Mouse (Mus musculus) liver, embryonic 16.5 days (tissue): ENCODE data around the gene Zfp362. TPM values are rescaled to one million over a fixed set of nuclear protein-coding genes. Genes with fewer than 3 reads are reported as not detected.

ENCODE experiments used
- ATAC-seq: fragments of 200-750 bp; cut with Nextera tagmentation; 2 replicates; pipeline ENCODE4 v1.8.0; 2017; ENCODE audit warnings: low read depth, mild to moderate bottlenecking, moderate number of reproducible peaks, moderate library complexity
- H3K27ac ChIP-seq: fragments of 300-500 bp; sonication (generic); 2 replicates; pipeline ENCODE4 v1.5.1; 2014; ENCODE audit warnings: mild to moderate bottlenecking, low read length
- H3K27me3 ChIP-seq: fragments of 300-500 bp; sonication (generic); 2 replicates; pipeline ENCODE4 v1.6.1; 2014; ENCODE audit warnings: low read depth, low read length, mixed read lengths; ENCODE audit not compliant: control insufficient read depth, insufficient read depth
- H3K36me3 ChIP-seq: fragments of 300-500 bp; sonication (generic); 2 replicates; pipeline ENCODE4 v1.6.1; 2014; ENCODE audit warnings: mild to moderate bottlenecking; ENCODE audit not compliant: control insufficient read depth, insufficient read depth
- H3K4me1 ChIP-seq: fragments of 300-500 bp; sonication (generic); 2 replicates; pipeline ENCODE4 v1.6.1; 2014; ENCODE audit warnings: low read depth, low read length, mixed read lengths; ENCODE audit not compliant: control insufficient read depth
- H3K4me2 ChIP-seq: fragments of 300-500 bp; sonication (generic); 2 replicates; pipeline ENCODE4 v1.6.1; 2014; ENCODE audit warnings: low read depth, low read length, mixed read lengths
- H3K4me3 ChIP-seq: fragments of 300-500 bp; sonication (generic); 2 replicates; pipeline ENCODE4 v1.5.1; 2014; ENCODE audit warnings: low read depth, mild to moderate bottlenecking, low read length
- H3K9ac ChIP-seq: fragments of 300-500 bp; sonication (generic); 2 replicates; pipeline ENCODE4 v1.6.1; 2014; ENCODE audit warnings: low read depth, low read length
- H3K9me3 ChIP-seq: fragments of 300-500 bp; sonication (generic); replicated peaks from 2 replicates; pipeline ENCODE4 v1.6.1; 2016; ENCODE audit warnings: low read length; ENCODE audit not compliant: control insufficient read depth
- WGBS: fragments of 180-500 bp; shearing (Covaris S2); extraction: QIAGEN DNeasy Blood & Tissue Kit; methylation state at CpG from one replicate; pipeline ENCODE4 v1.1.7; 2014; ENCODE audit not compliant: insufficient replicate concordance; 5-methylcytosine and 5-hydroxymethylcytosine counted together
- polyA plus RNA-seq: library from polyadenylated mRNA; unstranded; fragments of >200 nt; fragmentation: Nextera tagmentation; extraction: Ambion mirVana; gene quantifications from 2 replicates; pipeline ENCODE4 v1.2.1, GENCODE M21; 2015

Zfp362 gene
- polyA plus RNA-seq, 1 experiment from 2014 or later, result 5.2 TPM

- H3K27ac ChIP-seq, result peak overlapping the region; percentile 23; the same call in 1 of the 2 replicates
- H3K9me3 ChIP-seq, result no peaks in the 10 kb centered on the region
- peak overlapping the region; percentile 92 for H3K9ac ChIP-seq
- no peaks in the 10 kb centered on the region for H3K27me3 ChIP-seq
- H3K4me2 ChIP-seq, result peak overlapping the region; percentile 92
- H3K4me1 ChIP-seq, result peaks cover 46% of the 10 kb centered on the region
- H3K4me3 ChIP-seq, result peak overlapping the region; percentile 87
- no peak for ATAC-seq
- 28% methylated on average over 5 of the region's 5 CpGs for WGBS
- H3K36me3 ChIP-seq, result 0 out of 2 replicates have a peak, but pooled peaks cover 3% of the 10 kb centered on the region
Measured at GRCm38 (mm10) chr4:128729709-128730037, 76.2 kb downstream of the Zfp362 start.

GRCm38 (mm10) chr4:128729033-128729708 is 76.7 kb downstream of the Zfp362 start:
- H3K9ac ChIP-seq, result peak overlapping the region; percentile 92
- 0 out of 2 replicates have a peak, but pooled peaks cover 3% of the 10 kb centered on the region for H3K36me3 ChIP-seq
- peak overlapping the region; percentile 87 for H3K4me3 ChIP-seq
- ATAC-seq, result no peak
- no peaks in the 10 kb centered on the region for H3K9me3 ChIP-seq
- H3K27ac ChIP-seq, result peak overlapping the region; percentile 23; the same call in 1 of the 2 replicates
- peak overlapping the region; percentile 92 for H3K4me2 ChIP-seq
- H3K4me1 ChIP-seq, result peaks cover 43% of the 10 kb centered on the region
- 30% methylated on average over 15 of the region's 15 CpGs for WGBS
- no peaks in the 10 kb centered on the region for H3K27me3 ChIP-seq

GRCm38 (mm10) chr4:128728431-128728851 is 77.4 kb downstream of the Zfp362 start:
- H3K27me3 ChIP-seq, result no peaks in the 10 kb centered on the region
- H3K27ac ChIP-seq, result peak overlapping the region; percentile 88
- H3K4me1 ChIP-seq, result peaks cover 35% of the 10 kb centered on the region
- no peak for ATAC-seq
- WGBS, result 2% methylated on average over 5 of the region's 5 CpGs
- H3K36me3 ChIP-seq, result 0 out of 2 replicates have a peak, but pooled peaks cover 3% of the 10 kb centered on the region
- H3K4me2 ChIP-seq, result peak overlapping the region; percentile 92
- H3K9ac ChIP-seq, result peak overlapping the region; percentile 92
- no peaks in the 10 kb centered on the region for H3K9me3 ChIP-seq
- H3K4me3 ChIP-seq, result peak overlapping the region; percentile 87

- peak overlapping the region; percentile 92 for H3K9ac ChIP-seq
- H3K4me1 ChIP-seq, result peaks cover 32% of the 10 kb centered on the region
- ATAC-seq, result peak; percentile 94
- H3K36me3 ChIP-seq, result 0 out of 2 replicates have a peak, but pooled peaks cover 3% of the 10 kb centered on the region
- H3K27me3 ChIP-seq, result no peaks in the 10 kb centered on the region
- H3K4me2 ChIP-seq, result peak overlapping the region; percentile 92
- H3K9me3 ChIP-seq, result no peaks in the 10 kb centered on the region
- H3K4me3 ChIP-seq, result peak overlapping the region; percentile 87
- peak overlapping the region; percentile 88 for H3K27ac ChIP-seq
- WGBS, result under 1% methylated on average over 57 of the region's 65 CpGs
Measured at GRCm38 (mm10) chr4:128727721-128728430, 78.0 kb downstream of the Zfp362 start.

GRCm38 (mm10) chr4:128727019-128727720 is 78.7 kb downstream of the Zfp362 start:
- WGBS, result 2% methylated on average over 48 of the region's 68 CpGs
- ATAC-seq, result peak; percentile 91
- Histone ChIP-seq H3K9me3 (no peaks in the 10 kb centered on the region), H3K4me3 (peak overlapping the region; percentile 87), H3K4me1 (peaks cover 32% of the 10 kb centered on the region), H3K27ac (peak overlapping the region; percentile 88), H3K36me3 (0 out of 2 replicates have a peak, but pooled peaks cover 3% of the 10 kb centered on the region), H3K27me3 (no peaks in the 10 kb centered on the region), H3K9ac (peak overlapping the region; percentile 92), H3K4me2 (peak overlapping the region; percentile 92)

- WGBS, result 68% methylated on average over 7 of the region's 7 CpGs
- Histone ChIP-seq H3K4me1 (peaks cover 29% of the 10 kb centered on the region), H3K36me3 (no peaks in the 10 kb centered on the region), H3K4me3 (no peak overlapping the region), H3K27me3 (no peaks in the 10 kb centered on the region), H3K9me3 (no peaks in the 10 kb centered on the region), H3K4me2 (no peak overlapping the region), H3K9ac (no peak overlapping the region), H3K27ac (no peak overlapping the region)
- ATAC-seq, result no peak
Measured at GRCm38 (mm10) chr4:128724059-128724458, 81.8 kb downstream of the Zfp362 start.

- 69% methylated on average over 13 of the region's 13 CpGs for WGBS
- Histone ChIP-seq H3K4me2 (no peak overlapping the region), H3K4me1 (peaks cover 23% of the 10 kb centered on the region), H3K9ac (no peak overlapping the region), H3K27ac (no peak overlapping the region), H3K9me3 (no peaks in the 10 kb centered on the region), H3K4me3 (no peak overlapping the region), H3K27me3 (no peaks in the 10 kb centered on the region), H3K36me3 (no peaks in the 10 kb centered on the region)
- no peak for ATAC-seq
Measured at GRCm38 (mm10) chr4:128723431-128723830, 82.4 kb downstream of the Zfp362 start.
